Mouse (Mus musculus): ENCODE results near the gene Rasgrf2.

Rasgrf2 gene

DNA sequence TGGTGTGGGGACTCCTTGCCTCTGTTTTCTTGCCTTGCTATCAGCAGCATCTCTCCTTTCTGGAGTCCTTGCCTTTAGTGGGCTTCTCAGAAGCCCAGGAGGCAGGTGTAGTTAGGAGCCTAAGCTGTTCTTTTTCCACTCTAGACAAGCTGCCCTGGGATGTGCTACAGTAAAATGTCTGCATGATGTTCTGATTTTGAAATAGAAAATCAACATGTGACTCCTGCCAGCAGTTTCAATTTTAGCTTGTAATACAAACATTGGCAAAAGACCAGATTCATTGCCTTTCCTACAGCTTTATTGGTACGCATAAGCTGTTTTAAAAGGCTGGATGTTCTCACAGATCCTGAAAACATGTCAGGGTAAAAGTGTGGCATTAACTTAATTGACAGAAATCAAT lies 176.3 kb downstream of the Rasgrf2 start:
- no peak for DNase-seq (ENCODE audit: low read depth)

DNA sequence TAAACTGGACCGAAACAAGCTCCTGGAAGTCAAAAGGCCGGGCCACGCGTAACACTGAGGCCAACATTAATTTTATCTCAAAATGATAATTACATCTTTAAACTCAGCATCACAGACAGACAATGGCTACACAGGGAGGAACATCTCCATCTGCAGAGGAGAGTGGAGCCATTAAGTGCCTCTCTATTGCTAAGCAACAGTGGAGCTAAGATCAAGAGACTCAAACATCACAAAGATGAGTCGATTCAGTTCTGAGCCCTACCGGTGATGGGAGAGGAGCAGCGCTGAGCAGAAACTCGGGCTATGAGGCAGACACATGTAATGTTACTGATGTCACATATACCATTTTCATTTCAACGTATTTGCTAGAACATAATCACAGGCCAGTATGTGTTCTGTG lies 191.3 kb downstream of the Rasgrf2 start:
- DNase-seq (ENCODE audit: low read depth) = no peak

DNA sequence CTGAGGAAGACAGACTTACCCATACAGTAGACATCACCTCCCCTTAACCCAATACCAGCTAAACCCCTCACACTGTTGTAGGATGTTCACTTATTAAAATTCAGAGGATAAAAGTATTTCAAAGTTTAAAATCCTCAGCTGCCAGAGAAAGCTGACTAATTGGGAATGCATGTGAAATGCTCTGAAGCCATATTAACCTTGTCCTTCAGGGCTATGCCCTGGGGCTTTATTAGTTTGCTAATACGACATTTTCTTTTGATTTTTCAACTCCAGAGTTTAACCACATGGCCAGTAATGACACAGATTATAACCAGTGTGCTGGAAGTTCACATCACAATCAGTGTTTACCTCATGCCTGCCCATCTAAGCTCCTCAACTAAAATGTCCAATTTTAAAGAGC lies 192.6 kb downstream of the Rasgrf2 start:
- DNase-seq (ENCODE audit: low read depth) = no peak

DNA sequence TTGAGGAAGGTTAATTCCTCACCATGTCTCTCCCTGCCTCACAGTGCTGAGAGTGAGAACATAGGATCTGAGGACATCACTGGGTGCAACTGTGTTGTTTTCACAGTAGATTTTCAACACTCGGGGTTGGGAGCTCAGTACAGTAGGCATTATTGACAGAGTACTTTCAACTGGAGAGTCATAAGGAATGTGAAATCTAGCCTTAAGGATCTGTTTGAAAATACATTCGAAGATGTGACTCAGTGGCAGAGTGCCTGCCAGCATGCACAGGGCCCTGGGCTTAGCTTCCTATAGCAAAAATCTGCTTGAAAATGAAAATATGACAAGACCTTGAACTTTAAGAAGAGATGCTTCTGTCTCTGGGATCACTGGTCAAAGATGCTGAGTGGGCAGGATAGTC lies 194.2 kb downstream of the Rasgrf2 start:
- no peak for DNase-seq (ENCODE audit: low read depth)

DNA sequence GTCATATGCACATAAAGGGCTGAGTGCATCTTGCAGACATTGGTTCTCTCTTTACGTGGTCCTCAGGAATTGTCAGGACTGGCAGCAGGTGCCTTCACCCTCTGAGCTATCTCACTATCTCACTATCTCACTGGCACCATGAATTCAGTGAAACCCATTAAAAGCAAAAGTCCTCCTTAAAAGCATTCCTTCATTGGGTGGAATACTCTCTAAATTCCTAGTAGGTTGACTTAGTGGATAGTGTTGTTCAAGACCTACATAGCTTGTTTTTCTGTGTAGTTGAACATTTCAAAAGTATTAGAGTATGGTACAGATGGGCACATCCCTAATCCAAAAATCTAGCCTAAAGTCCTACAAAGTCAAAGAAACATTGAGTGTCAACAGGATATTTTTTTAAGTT lies 199.3 kb downstream of the Rasgrf2 start:
- DNase-seq (ENCODE audit: low read depth) = no peak

DNA sequence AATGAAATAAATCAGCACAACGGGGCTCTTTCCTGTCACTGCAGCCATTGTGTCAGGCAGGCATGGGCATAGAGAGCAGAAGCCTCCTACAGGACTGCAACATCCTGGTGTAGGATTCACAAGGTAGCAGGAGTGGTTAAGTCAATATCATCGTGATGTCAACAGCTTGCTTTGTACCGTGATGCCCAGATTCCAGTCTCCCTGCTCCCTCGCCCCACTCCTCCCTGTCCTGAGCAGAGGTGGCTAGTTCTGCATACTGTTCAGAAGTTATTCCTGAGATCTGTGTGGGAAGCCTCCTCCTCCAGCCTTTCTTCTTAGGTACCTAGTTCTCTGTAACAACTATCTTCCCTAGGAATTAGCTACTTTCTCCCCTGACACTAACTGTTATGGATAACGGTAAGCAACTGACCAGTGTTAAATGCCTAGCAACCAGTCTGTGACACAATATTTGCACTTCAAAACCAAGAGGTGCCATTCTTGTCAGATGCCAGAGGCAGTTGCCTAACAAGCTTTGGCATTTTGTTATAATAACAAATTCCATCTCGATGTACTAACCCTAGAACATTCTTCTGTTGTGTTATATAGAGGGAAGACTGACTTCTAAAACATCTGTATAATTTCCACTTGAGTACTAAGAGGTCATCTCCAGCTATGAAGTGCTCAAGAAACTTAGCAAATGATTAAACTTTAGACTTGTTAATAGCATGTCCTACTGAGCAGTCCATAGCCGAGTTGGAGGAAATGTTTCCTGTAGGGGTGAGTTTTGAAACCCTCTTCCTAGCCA lies 201.3 kb downstream of the Rasgrf2 start:
- DNase-seq (ENCODE audit: low read depth) = no peak

DNA sequence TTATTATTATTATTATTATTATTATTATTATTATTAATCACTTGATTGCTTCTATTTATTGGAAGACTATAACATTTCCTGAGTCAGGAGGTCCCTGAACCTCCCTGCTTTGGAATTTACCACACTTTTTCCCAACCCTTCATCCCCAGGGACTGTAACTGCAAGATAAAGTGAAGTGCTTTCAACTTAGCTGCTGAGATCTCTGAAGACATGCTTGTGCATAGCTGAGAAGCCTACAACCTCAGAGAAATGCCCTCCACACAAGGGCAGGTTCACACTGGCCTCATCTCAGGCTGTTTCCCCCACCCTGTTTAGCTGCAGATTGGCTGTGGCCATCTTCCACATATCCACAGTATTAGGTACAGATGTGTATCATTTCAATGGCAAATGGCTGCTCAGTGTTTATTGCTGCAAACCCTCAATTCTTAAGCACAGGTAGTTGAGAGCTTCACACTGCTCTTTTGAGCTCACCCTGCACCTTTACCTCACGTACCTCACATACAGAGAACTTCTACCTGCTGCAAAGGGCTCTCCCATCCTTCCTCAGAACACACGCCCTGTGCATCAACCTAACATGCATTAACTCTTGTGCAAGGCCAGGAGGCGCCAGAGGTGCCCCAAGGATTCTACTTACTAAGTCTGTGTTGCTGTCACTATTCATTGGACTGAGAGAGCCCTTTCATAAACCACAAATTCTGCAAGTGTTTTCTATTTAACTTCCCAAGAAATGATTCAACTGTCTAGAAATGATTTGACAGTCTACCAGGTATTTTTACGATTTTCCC lies 202.7 kb downstream of the Rasgrf2 start:
- no peak for DNase-seq (ENCODE audit: low read depth)

DNA sequence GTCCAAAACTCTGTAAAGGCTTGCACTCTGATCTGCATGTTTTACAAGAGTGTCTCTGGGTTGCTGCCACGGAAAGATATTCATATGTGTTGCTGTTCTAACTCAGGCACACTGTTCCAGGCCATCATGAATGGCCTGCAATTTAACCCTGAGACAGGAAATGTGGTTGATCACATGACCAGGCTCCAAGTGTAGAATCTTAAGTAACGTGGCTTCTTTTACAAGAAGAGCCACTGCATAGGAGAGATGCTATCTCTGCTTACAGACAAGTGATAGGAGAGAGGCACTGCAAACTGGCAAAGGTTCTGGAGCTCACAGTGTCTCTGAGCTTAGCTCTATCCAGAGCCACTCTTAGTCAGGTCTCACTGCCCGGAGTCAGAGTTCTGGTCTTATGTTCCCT lies 210.4 kb downstream of the Rasgrf2 start:
- no peak for DNase-seq (ENCODE audit: low read depth)

DNA sequence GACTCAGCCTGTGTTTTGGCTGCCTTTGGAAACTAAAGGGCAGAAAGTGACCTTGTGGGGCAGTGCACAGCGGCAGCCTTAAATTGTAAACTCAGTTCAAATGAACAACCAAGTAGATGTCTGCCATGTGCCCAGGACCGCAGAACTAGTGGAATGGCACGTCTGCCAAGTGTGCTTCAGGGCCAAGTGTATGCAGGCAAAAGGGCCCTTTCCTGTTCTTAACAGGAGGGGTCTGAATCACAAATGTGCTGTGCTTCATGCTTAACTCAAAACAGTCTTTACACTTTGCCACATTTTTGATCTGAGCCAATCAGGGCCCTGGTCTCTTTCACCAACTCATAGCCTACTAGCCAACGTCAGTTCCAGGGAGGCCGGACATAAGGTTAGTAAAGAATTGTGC lies 212.7 kb downstream of the Rasgrf2 start:
- no peak for DNase-seq (ENCODE audit: low read depth)

DNA sequence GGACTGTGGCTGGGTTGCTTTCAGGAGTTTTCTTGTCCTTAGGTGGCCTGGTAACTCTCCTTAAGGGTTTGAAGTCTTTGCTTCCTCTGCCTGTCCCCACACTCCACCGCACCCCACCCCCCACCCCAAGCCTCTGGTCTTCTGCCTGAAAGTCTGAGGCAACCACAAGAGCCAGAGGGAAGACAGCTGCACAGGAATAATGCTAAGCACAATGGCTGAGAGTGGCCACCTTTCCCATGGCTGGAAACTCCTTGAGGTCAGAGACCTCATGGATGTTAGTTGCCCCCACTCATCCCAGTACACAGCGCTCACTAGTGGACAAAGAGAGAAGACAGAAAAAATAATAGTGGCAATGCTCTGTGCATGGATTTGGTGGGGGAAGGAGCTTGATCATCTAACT lies 213.6 kb downstream of the Rasgrf2 start:
- no peak for DNase-seq (ENCODE audit: low read depth)

DNA sequence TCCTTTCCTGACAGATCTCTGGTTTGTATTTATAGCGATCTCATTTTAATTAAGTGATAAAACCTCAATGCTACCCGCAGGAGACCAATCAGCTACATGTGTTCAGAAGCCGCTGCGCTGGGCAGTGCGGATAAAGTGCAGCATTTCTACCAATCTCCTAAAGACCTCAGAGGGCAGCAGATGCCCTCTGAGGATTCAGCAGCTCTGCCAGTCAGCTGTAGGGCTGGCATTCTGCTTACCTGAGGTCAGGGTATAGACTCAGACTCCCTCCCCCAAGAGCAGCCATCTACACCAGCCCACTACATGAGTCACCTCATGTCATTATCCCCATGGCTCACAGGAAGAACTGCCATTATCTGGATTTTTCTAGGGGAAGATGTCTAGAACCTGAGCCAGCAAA lies 215.1 kb downstream of the Rasgrf2 start:
- DNase-seq (ENCODE audit: low read depth) = no peak

DNA sequence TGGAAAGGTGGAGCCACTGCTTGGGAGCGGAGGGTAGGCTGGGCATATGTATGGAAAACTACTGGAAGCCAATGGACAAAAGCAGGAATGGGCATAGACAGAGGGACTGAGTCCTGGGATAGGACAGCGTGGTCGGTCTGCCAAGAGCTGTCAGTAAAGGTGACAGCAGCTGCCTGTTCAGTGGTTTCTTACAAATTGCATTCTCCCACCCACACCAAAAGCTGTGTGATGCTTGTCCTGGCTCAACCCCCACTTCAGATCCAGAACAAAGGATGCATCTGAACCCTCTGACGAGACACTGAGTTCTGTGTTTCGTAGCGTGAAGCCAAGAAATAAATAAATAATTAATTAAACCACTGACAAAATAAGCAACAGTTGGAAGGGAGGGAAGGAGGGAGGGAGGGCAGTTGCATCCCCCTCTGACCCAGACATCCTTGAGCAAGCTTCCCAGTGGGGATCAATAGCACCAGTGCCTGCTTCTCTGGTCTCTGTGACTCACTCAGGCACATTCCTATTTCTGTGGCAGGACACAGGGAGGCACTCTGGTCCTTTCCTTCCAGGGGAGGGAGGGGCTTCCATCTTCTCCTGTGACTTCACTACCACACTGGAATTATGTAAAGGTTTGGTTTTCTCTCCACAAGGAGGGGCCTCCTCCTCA lies 215.7 kb downstream of the Rasgrf2 start:
- DNase-seq (ENCODE audit: low read depth) = no peak

DNA sequence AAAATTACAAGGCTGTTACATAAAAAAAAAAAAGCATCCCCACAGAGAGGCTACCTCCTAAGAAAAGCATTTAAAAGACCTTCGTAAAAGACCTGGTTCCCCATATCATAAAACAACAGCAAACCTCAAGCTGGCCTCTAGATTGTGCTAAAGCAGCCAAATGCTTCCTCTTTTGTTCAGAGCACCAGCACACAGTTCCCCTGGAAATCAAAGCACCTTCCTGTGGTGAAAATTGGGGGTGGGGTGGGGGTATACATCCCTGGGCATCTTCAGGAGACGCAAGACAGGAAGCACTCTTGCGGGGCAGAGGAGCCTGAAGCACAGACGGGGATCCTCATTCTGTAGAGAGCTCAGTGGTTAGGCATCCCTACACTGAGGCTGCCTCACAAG lies 216.3 kb downstream of the Rasgrf2 start:
- no peak for DNase-seq (ENCODE audit: low read depth)

DNA sequence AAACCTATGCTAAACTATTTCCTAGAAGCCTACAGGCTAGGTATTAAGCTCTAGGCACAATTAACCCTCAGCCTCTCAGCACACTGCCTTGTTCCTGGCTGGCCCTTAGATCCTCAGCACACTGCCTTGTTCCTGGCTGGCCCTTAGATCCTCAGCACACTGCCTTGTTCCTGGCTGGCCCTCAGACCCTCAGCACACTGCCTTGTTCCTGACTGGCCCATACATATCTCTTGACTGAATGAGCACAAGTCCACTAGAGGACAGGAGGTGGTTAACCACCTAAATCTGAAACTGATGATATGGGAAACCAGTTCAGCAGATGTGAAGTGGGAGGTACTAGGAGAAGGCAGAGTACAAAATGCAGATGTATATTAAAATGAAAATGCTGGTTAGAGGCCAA lies 219.8 kb downstream of the Rasgrf2 start:
- DNase-seq (ENCODE audit: low read depth) = no peak

DNA sequence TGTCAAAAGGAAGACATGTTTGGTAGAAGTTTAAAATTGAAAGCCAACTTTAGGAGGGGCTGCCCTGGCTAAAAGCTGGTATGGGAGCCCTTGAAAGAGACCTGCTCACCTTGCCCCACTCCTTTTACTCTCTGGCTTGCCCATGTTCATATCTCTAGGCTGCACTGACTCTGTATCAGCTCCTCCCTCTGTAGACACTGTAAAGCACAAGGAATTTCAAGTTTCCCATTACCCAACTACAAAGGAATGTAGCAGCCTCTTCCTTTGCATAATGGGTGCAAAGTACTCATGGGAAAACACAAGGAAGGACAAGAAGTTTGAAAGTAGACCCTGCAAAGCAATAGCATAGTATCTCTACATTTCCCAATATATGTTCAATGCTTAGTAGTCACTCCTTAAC lies 220.2 kb downstream of the Rasgrf2 start:
- DNase-seq (ENCODE audit: low read depth) = no peak

DNA sequence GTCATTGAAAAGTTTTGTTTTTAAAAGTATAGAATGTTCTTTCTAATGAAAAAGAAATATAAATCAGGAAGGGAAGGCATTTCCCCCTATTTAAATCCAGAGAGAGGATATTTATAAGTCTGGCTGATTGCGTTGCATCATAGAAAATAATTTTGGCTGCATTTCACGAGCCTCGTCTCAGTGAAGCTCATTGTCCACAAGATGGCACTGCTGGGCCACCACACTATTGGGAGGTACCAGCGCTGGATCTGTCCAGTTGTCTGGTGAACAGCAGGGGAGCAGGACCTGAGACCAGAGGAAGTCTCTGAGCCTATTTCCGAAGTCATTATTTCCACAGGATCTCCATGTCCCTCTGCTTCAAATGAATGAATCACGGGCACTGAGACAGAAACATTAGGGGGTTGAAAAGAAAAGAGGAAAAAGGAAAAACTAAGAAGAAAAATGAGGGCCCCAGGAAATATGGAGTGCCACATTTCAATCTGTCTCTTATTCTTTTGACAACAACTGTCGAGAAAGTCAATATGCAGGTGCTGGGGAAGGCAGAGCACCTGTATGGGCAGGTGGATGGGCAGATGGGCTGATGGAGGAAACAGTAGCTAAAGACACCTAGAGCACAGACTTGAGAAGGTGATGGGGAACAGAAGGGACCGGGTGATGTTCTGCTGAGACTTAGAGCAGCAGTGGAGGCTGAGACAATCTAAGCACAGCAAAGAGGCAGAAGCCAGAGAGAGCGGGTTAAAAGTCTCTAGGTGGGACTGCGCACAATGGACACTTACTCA lies 223.1 kb downstream of the Rasgrf2 start:
- DNase-seq (ENCODE audit: low read depth) = peak; percentile 75

DNA sequence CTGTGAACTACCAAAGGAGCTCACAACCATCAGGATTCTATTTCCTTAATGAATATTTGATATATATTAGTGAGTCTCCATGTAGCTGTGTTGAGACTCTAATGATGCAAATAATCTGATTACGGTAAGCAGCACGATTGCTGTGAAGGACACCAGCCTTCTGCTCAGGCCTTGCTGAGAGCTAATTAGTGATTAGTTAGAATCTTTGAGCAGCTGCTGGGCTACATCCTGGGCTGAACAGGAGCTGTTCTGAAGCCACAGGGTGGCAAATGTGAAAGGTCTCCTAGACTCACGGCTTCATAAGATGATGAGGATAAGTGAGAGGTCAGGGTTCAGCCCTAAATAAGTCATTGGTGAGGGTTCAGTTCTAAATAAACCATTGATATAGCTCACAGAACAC lies 225.1 kb downstream of the Rasgrf2 start:
- no peak for DNase-seq (ENCODE audit: low read depth)

DNA sequence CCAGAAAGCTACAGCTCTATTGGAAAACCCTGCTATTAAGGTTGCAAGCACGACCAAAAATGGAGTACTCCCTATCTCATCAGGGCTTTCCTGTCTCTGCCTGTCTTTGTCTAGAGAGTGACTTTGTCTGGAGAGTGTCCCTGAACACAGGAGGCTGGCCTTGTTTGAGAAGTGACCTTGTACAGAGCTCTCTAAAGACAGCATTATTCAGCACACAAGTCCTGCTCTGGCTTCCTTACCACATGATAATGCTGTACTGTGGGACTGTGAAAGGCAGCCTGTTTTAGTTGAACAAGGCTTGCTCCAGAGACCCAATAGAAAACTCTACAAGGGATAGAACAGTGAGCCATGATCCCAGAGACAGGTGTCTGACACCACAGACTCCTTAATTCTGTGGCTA lies 235.0 kb downstream of the Rasgrf2 start:
- DNase-seq (ENCODE audit: low read depth) = no peak

DNA sequence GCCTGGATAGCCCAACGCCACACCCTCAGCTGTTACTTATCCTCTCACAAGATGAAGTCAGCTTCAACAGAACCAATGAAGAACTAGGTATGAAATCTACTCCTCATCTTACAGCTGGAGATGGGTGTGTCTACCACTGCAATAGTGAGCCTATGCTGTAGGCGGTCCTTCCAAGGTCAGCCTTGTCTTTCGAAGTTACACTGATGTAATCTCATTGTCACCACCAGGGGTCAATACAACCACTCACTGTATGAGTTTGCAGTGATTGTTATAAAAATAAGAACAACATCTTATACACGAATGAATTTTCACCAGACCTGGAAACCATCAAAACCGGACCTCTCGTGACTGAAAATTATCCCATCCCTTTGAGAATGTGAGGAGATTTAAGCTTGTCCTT lies 238.3 kb downstream of the Rasgrf2 start:
- peak; percentile 47 for DNase-seq (ENCODE audit: low read depth)

DNA sequence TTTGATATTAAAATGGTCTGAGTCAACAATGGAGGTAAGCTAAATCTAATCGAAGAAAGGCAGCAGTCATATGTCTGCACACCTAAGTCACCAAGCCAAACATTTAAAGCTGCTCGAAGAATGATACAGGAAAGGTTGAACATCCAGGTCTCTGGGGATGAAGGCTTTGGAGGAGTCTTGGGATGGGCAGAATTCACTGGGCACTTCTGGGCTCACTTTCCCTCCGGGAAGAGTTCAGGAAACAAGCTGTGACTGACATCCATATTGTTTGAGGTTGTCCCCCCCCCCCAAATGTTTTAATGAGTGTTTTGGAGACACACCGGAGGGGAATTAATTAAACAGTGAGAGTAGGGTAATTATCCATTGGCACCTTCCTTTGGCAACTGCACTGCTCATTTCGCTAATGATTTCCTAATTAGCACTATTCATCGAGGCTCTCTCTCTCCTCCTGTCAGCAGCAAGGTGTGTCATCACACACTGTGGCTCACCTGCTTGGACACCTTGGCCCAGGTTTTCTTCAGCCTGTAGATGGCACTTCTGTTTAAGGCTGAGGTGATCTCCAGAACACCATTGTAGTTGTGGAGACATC lies 241.3 kb downstream of the Rasgrf2 start:
- DNase-seq (ENCODE audit: low read depth) = no peak

DNA sequence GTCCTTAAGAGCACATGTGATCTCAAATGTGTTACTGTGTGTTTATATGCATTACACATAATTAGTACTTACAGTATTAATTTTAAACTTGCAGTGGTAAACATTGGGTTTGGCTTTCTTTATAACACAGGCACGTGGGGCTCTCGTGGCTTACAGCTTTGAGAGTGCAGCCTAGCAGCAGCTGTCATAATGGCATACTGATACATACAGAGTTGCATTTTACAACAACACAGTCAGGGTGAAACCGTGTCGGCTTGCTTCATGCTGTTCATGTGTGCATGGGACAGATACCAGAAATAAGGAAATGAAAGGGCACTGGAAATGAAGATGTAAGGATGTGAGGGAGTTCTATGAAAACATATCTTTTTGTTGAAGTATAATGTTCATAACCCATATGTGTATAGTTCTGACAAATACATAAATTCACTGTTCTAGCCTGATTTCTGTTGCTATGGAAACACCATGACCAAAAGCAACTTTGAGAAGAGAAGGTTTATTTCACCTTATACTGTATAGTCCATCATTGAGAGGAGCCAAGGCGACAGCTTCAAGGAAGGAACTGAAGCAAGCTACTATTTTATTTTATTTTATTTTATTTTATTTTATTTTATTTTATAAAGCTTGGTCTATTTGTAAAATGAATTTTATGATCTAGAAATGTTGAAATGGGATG lies 246.6 kb downstream of the Rasgrf2 start:
- no peak for DNase-seq (ENCODE audit: low read depth)
